Mouse (Mus musculus) left cerebral cortex, postnatal 14 days (tissue): Measurements from ENCODE around the gene Lix1l. TPM values are rescaled to one million over a fixed set of nuclear protein-coding genes. Genes with fewer than 3 reads are reported as not detected.
"Not testable (repeated sequence)": the region's sequence is repeated elsewhere in the genome, so short reads cannot be mapped to it uniquely, and the experiment has no call there.

Experiments used
- DNase-seq, 2 experiments: peaks; one replicate each; pipeline ENCODE4 v3.0.0; 2021 to 2022; ENCODE audit warnings: low spot score in 2 of 2, mixed read lengths in 1 of 2
- intact Hi-C: fragments of 180-260 bp; cut with DNase I; formaldehyde crosslinking; loops from one replicate; pipeline ENCODE4 v1.15.1; 2025
- total RNA-seq, 2 experiments: library from RNA; stranded (reverse); gene quantifications; 2 replicates each; pipeline ENCODE4 v1.2.3; 2021

The Lix1l gene
- total RNA-seq, 2 experiments from 2014 or later, result 22.1 to 24.8 TPM

- DNase-seq, result no peak
- intact Hi-C loops, result no loop called here
Observed at GRCm38 (mm10) chr3:96602704-96603084, 1.7 kb downstream of the Lix1l start.

GRCm38 (mm10) chr3:96603311-96603710 is 2.4 kb downstream of the Lix1l start:
- intact Hi-C loops, result no loop called here
- DNase-seq, result no peak

GRCm38 (mm10) chr3:96606007-96606406 is 5.1 kb downstream of the Lix1l start:
- intact Hi-C loops, DNase-seq: not testable (repeated sequence)

GRCm38 (mm10) chr3:96606618-96607017 is 5.7 kb downstream of the Lix1l start:
- intact Hi-C loops, result no loop called here
- no peak for DNase-seq

- intact Hi-C loops, result no loop called here
- no peak for DNase-seq
Observed at GRCm38 (mm10) chr3:96617941-96618340, 17.0 kb downstream of the Lix1l start.

- no peak for DNase-seq
- intact Hi-C loops, result no loop called here
Observed at GRCm38 (mm10) chr3:96623201-96623600, 22.3 kb downstream of the Lix1l start.

GRCm38 (mm10) chr3:96629729-96630600 is 29.0 kb downstream of the Lix1l start, which contains the start of gene Rbm8a:
TSS of gene Rbm8a (plus strand) at chr3:96629933.
- intact Hi-C loops, result loop anchor here (2.0 kb wide), 1 partner anchor 29 kb away; the partner anchor contains the start of gene Lix1l

GRCm38 (mm10) chr3:96632058-96632457 is 31.1 kb downstream of the Lix1l start:
- no peak for DNase-seq
- intact Hi-C loops, result no loop called here

More at GRCm38 (mm10) chr3:96629729-96630600, 29.0 kb downstream of the Lix1l start, which contains the start of gene Rbm8a:
- peak; percentile 97 to 98 for DNase-seq

GRCm38 (mm10) chr3:96634015-96634414 is 33.1 kb downstream of the Lix1l start:
- DNase-seq, result no peak
- intact Hi-C loops, result no loop called here

- DNase-seq, result peak; percentile 72 to 89
- intact Hi-C loops, result loop anchor here (5.0 kb wide), 1 partner anchor 88 kb away; no protein-coding TSS in a partner anchor
Observed at GRCm38 (mm10) chr3:96634928-96635879, 34.3 kb downstream of the Lix1l start, which contains the start of the genes Pex11b and Gm42957. TSS of gene Pex11b (plus strand) at chr3:96635376. TSS of gene Gm42957 (plus strand) at chr3:96635474.

- intact Hi-C loops, result loop anchor here (5.0 kb wide), 1 partner anchor 89 kb away; no protein-coding TSS in a partner anchor
- DNase-seq, result no peak
Observed at GRCm38 (mm10) chr3:96635906-96636305, 35.0 kb downstream of the Lix1l start.

GRCm38 (mm10) chr3:96636448-96636847 is 35.5 kb downstream of the Lix1l start:
- intact Hi-C loops, result loop anchor here (5.0 kb wide), 1 partner anchor 89 kb away; no protein-coding TSS in a partner anchor
- DNase-seq, result no peak

- intact Hi-C loops, result loop anchor here (5.0 kb wide), 1 partner anchor 92 kb away; no protein-coding TSS in a partner anchor
- peak; percentile 59 to 66 for DNase-seq
Observed at GRCm38 (mm10) chr3:96639219-96639618, 38.3 kb downstream of the Lix1l start.

GRCm38 (mm10) chr3:96645018-96645649 is 44.2 kb downstream of the Lix1l start, which contains the start of gene Itga10:
TSS of gene Itga10 (plus strand) at chr3:96645584.
- peak in 1 of 2 experiments; percentile 22 for DNase-seq
- intact Hi-C loops, result no loop called here

GRCm38 (mm10) chr3:96647365-96647764 is 46.4 kb downstream of the Lix1l start:
- intact Hi-C loops, result no loop called here
- DNase-seq, result no peak

GRCm38 (mm10) chr3:96660901-96661300 is 60.0 kb downstream of the Lix1l start:
- intact Hi-C loops, result no loop called here
- no peak for DNase-seq

GRCm38 (mm10) chr3:96662731-96663316 is 61.9 kb downstream of the Lix1l start:
- no peak for DNase-seq
- intact Hi-C loops, result no loop called here

GRCm38 (mm10) chr3:96663432-96664239 is 62.7 kb downstream of the Lix1l start:
- DNase-seq, result peak; percentile 89 to 92
- intact Hi-C loops, result no loop called here
